Mouse (Mus musculus): ENCODE measurements around the gene Top2b. TPM values are rescaled to one million over a fixed set of nuclear protein-coding genes. Genes with fewer than 3 reads are reported as not detected.

The Top2b gene
- polyA plus RNA-seq, 1 experiment from 2014 or later = 24.0 TPM

DNA sequence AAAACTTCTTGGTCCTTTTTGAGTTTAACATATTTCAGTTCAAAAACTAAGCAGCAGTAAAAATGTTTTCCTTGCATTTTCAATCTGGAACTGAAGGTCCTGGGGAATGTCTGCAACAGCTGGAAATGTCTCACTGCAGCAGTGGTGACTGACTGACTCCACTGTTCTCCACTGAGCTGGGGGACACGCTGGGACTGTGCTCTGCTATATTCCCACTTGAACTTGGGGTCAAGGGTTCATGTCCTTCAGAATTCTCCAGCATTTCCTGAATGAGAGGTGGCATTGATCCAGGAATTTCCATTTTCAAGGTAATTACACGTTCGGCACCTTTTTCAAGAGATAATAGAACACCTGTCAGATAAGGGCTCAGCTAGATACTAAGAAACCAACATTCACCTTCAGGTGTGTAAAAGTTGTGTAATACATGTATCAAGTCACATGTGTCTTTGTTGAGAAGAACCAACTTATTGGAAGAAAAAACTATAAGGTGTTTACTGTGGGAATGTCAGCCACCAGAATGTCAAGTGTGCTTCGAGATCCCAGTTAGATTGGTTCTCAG is 67.0 kb downstream of the Top2b start:
- Histone ChIP-seq H3K9me3 (no peaks in the 10 kb centered on the region), H3K27ac (replicated peaks) (peak overlapping the region; percentile 89; the same call in 1 of the 2 replicates), H3K4me2 (no peak overlapping the region), H3K36me3 (peaks cover 80% of the 10 kb centered on the region), H3K4me3 (no peak overlapping the region), H3K9ac (no peak overlapping the region), H3K27me3 (replicated peaks) (no peaks in the 10 kb centered on the region), H3K4me1 (peaks cover 32% of the 10 kb centered on the region)
- 53% methylated on average over 4 of the region's 4 CpGs for WGBS
- no peak for ATAC-seq (ENCODE audit: extremely low read depth, insufficient number of reproducible peaks, low FRiP score, low TSS enrichment)

GRCm38 (mm10) chr14:16432550-16432949 is 67.6 kb downstream of the Top2b start:
- WGBS = 65% methylated on average over 3 of the region's 3 CpGs
- Histone ChIP-seq H3K4me1 (peaks cover 32% of the 10 kb centered on the region), H3K9me3 (no peaks in the 10 kb centered on the region), H3K4me2 (no peak overlapping the region), H3K27ac (replicated peaks) (peak overlapping the region; percentile 89), H3K36me3 (peaks cover 81% of the 10 kb centered on the region), H3K9ac (no peak overlapping the region), H3K4me3 (no peak overlapping the region), H3K27me3 (replicated peaks) (no peaks in the 10 kb centered on the region)
- ATAC-seq (ENCODE audit: extremely low read depth, insufficient number of reproducible peaks, low FRiP score, low TSS enrichment) = no peak; the same call in 1 of the 2 replicates

DNA sequence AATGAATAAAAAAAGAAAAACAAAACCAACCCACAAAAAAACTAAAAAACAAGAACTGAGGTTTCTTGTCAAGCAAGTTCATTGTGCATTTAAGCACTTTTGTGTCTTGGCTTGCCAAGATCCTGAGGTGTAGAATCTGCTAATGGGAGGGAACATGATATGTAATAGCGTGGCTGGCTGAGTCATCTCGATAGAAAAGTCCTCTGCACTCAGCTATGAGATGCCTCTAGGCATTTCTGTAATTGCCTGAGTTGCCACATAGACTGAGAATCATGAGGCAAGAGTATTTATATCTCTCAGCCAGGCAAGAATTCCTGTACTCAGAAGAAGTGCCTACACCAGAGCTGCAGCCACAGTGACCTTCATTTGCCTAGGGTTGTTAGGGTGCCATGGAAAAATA is 68.2 kb downstream of the Top2b start:
- no peak overlapping the region for H3K4me2 ChIP-seq
- H3K27ac ChIP-seq (replicated peaks) = peak overlapping the region; percentile 89
- H3K9ac ChIP-seq = no peak overlapping the region
- H3K9me3 ChIP-seq = no peaks in the 10 kb centered on the region
- ATAC-seq (ENCODE audit: extremely low read depth, insufficient number of reproducible peaks, low FRiP score, low TSS enrichment) = no peak
- H3K27me3 ChIP-seq (replicated peaks) = no peaks in the 10 kb centered on the region
- WGBS = 44% methylated on average over 2 of the region's 2 CpGs
- no peak overlapping the region for H3K4me3 ChIP-seq
- peaks cover 32% of the 10 kb centered on the region for H3K4me1 ChIP-seq
- peaks cover 85% of the 10 kb centered on the region for H3K36me3 ChIP-seq

DNA sequence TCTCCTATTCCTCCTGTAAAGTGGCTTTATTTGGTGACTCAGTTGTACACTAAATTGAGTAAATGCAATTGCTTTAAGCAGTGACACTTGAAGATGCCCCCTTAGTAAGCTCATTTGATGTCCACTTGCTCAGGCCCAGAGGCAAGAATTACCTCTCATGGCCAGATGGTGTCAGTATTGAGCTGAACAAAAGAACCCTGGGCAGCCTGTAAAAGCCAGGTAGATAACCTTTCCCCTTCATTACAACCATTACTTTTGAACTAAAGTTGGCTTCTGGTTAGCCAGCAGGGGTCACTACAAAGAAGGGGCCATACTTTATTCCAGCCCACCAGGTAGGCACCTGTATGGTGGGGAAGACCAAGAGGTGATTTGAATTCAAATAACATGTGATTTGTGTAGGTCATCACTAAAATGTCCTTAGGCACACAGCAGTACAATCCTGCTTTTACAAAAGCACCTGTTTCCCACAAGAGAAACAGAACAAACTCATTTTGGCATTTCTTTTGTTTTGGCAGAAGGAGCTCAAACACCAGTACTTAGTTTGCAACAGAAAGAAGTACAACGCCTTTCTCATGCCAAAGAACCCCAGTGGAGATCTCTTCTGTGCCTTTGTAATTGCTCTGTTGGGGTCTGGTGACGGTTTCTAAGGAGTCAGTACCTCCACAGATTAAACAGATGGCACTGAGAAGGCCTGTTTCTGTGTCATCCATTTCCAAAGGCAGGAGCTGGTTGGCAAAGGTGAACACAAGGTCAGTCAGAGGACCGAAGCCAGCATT is 69.6 kb downstream of the Top2b start:
- Histone ChIP-seq H3K4me1 (peaks cover 32% of the 10 kb centered on the region), H3K9ac (no peak overlapping the region), H3K27me3 (replicated peaks) (no peaks in the 10 kb centered on the region), H3K36me3 (peaks cover 87% of the 10 kb centered on the region), H3K27ac (replicated peaks) (peak overlapping the region; percentile 89), H3K4me3 (no peak overlapping the region), H3K4me2 (no peak overlapping the region), H3K9me3 (no peaks in the 10 kb centered on the region)
- WGBS = 71% methylated on average over 3 of the region's 3 CpGs
- ATAC-seq (ENCODE audit: extremely low read depth, insufficient number of reproducible peaks, low FRiP score, low TSS enrichment) = no peak

DNA sequence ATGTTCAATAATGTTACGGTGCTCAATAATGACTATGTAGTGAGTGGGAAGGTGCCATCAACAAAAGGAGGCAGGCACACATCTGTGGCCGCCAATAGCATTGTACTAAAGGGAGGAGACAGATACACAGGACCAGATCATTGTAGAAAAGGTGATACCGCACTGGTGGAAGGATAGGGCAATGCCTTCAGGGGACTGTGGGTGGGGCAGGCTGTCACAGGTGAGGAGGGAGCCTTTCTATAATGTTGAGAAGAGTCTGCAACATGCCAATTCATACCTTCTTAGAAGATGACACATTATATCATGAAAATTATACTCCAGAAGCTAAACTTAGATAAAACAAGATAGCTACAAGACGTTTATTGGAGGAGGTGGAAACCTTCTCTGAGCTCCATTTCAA is 72.4 kb downstream of the Top2b start:
- Histone ChIP-seq H3K4me2 (no peak overlapping the region), H3K9me3 (no peaks in the 10 kb centered on the region), H3K4me3 (no peak overlapping the region), H3K9ac (no peak overlapping the region), H3K36me3 (peaks cover 87% of the 10 kb centered on the region), H3K4me1 (peaks cover 25% of the 10 kb centered on the region), H3K27me3 (replicated peaks) (no peaks in the 10 kb centered on the region), H3K27ac (replicated peaks) (no peak overlapping the region)
- ATAC-seq (ENCODE audit: extremely low read depth, insufficient number of reproducible peaks, low FRiP score, low TSS enrichment) = no peak
- WGBS = 87% methylated on average over 4 of the region's 4 CpGs

DNA sequence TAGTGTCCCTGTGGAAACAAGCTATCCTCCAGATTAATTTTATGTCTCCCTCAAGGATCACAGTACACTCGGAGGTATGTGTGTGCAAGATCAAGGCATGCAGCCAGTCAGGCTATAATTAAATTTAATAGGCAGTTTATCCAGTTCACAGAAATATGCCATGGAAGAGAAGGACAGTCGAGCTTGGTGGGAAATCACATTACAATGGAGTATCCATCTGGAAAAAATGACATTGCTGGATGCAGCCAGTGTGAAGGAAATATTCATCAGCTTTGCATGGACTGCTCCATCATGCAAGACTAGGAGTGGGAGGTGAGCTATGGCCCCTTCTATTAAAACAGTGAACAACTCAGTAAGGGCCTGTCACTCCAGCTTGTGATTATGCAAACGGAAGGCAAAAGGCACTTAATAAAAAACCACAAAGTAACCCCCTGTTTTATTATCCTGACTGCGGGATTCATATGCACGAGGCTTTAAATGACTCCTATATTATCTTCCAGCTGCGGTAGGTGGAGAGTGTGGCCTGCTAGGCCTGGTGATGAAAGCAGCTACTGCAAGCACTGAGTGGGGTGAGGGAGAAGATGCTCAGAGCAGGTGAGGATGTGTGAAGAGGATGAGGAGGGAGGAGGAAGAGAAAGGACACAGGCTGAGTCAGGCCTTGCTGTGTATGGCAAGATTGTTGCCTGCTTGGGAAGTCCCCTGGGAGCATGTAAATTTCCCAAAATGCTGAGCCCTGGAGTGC is 74.6 kb downstream of the Top2b start:
- Histone ChIP-seq H3K36me3 (peaks cover 84% of the 10 kb centered on the region), H3K27me3 (replicated peaks) (no peaks in the 10 kb centered on the region), H3K4me2 (no peak overlapping the region), H3K4me1 (peaks cover 6% of the 10 kb centered on the region), H3K9ac (no peak overlapping the region), H3K9me3 (no peaks in the 10 kb centered on the region), H3K4me3 (no peak overlapping the region), H3K27ac (replicated peaks) (no peak overlapping the region)
- no peak for ATAC-seq (ENCODE audit: extremely low read depth, insufficient number of reproducible peaks, low FRiP score, low TSS enrichment)
- 76% methylated on average over 6 of the region's 6 CpGs for whole genome bisulfite sequencing

DNA sequence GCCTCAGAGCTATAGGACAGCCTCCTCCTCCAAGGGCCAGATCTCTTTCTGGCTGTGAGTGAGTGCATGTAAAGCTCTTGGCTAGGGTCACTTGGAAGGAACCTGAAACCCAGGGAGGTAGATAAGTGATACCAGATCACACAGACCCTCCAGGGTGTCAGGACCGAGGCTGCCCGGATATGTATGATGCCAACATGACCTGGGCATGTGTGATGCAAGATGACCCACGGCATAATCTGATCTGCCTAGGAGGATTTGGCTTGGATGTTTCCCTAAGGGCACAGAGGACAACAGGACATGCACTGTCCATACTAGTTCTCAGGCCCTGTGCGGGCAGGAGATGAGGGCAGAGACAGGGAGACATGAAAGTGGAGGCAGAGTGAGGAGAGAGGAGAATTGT is 79.9 kb downstream of the Top2b start:
- no peak overlapping the region for H3K4me2 ChIP-seq
- no peaks in the 10 kb centered on the region for H3K27me3 ChIP-seq (replicated peaks)
- peaks cover 35% of the 10 kb centered on the region for H3K36me3 ChIP-seq
- no peak overlapping the region for H3K27ac ChIP-seq (replicated peaks)
- ATAC-seq (ENCODE audit: extremely low read depth, insufficient number of reproducible peaks, low FRiP score, low TSS enrichment) = no peak
- peaks cover 10% of the 10 kb centered on the region for H3K4me1 ChIP-seq
- whole genome bisulfite sequencing = 78% methylated on average over 4 of the region's 4 CpGs
- H3K9me3 ChIP-seq = no peaks in the 10 kb centered on the region
- H3K9ac ChIP-seq = no peak overlapping the region
- H3K4me3 ChIP-seq = no peak overlapping the region

DNA sequence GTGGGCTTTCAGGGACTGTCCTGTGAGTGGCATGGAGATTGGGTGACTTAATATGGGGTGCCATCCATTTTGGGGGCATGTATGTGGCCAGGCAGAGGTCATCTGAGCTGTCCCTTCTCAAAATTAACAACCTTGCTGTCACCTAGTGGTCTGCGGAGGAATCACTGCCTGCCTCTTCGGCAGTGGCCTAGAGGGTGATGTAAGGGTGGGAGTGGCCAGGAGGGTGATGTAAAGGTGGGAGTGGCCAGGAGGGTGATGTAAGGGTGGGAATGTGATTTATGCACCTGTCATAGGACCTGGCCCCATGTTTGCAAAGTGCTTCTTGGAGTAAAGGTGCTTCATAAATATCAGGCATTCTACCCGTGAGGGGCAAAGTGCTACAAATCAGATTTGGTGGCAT is 82.6 kb downstream of the Top2b start:
- no peaks in the 10 kb centered on the region for H3K9me3 ChIP-seq
- no peak overlapping the region for H3K27ac ChIP-seq (replicated peaks)
- H3K9ac ChIP-seq = no peak overlapping the region
- peaks cover 13% of the 10 kb centered on the region for H3K4me1 ChIP-seq
- H3K36me3 ChIP-seq = peaks cover 11% of the 10 kb centered on the region
- H3K4me3 ChIP-seq = no peak overlapping the region
- H3K27me3 ChIP-seq (replicated peaks) = no peaks in the 10 kb centered on the region
- no peak for ATAC-seq (ENCODE audit: extremely low read depth, insufficient number of reproducible peaks, low FRiP score, low TSS enrichment)
- 44% methylated on average over 3 of the region's 3 CpGs for WGBS
- no peak overlapping the region for H3K4me2 ChIP-seq

GRCm38 (mm10) chr14:16448269-16448987 is 83.4 kb downstream of the Top2b start:
- no peak overlapping the region for H3K4me3 ChIP-seq
- no peak overlapping the region for H3K27ac ChIP-seq (replicated peaks)
- H3K4me1 ChIP-seq = peaks cover 13% of the 10 kb centered on the region
- H3K36me3 ChIP-seq = peaks cover 5% of the 10 kb centered on the region
- ATAC-seq (ENCODE audit: extremely low read depth, insufficient number of reproducible peaks, low FRiP score, low TSS enrichment) = no peak
- H3K27me3 ChIP-seq (replicated peaks) = no peaks in the 10 kb centered on the region
- H3K9ac ChIP-seq = no peak overlapping the region
- H3K4me2 ChIP-seq = no peak overlapping the region
- WGBS = 48% methylated on average over 4 of the region's 4 CpGs
- no peaks in the 10 kb centered on the region for H3K9me3 ChIP-seq

GRCm38 (mm10) chr14:16478606-16479323 is 113.8 kb downstream of the Top2b start:
- no peak overlapping the region for H3K9ac ChIP-seq
- no peaks in the 10 kb centered on the region for H3K36me3 ChIP-seq
- no peak overlapping the region for H3K4me3 ChIP-seq
- no peaks in the 10 kb centered on the region for H3K27me3 ChIP-seq (replicated peaks)
- H3K9me3 ChIP-seq = no peaks in the 10 kb centered on the region
- ATAC-seq (ENCODE audit: extremely low read depth, insufficient number of reproducible peaks, low FRiP score, low TSS enrichment) = no peak
- H3K4me2 ChIP-seq = no peak overlapping the region
- no peak overlapping the region for H3K27ac ChIP-seq (replicated peaks)
- peaks cover 49% of the 10 kb centered on the region for H3K4me1 ChIP-seq
- 88% methylated on average over 1 of the region's 1 CpGs for WGBS
